Mouse (Mus musculus) G1E (cell line): ENCODE measurements around the gene Hist1h2bh.

ENCODE experiments used
- CTCF ChIP-seq: IDR thresholded peaks from 2 replicates; pipeline ENCODE4 v1.5.1; 2012; ENCODE audit warnings: low read depth, low read length, inconsistent platforms, mixed read lengths
- GATA1 ChIP-seq: IDR thresholded peaks from 2 replicates; pipeline ENCODE4 v1.6.1; 2012; ENCODE audit warnings: borderline replicate concordance, low read length, inconsistent platforms, mixed read lengths
- GATA2 ChIP-seq: IDR thresholded peaks from 2 replicates; pipeline ENCODE4 v1.6.1; 2012; ENCODE audit warnings: low read depth, low read length, inconsistent platforms, borderline replicate concordance
- POLR2AphosphoS5 ChIP-seq: IDR thresholded peaks from 2 replicates; pipeline ENCODE4 v1.6.1; 2012; ENCODE audit warnings: low read depth, low read length, inconsistent platforms; ENCODE audit not compliant: insufficient replicate concordance
- TAL1 ChIP-seq: conservative IDR thresholded peaks from 2 replicates; pipeline ENCODE4 v1.6.1; 2012; ENCODE audit warnings: low read depth, low read length, inconsistent platforms, mixed read lengths

DNA sequence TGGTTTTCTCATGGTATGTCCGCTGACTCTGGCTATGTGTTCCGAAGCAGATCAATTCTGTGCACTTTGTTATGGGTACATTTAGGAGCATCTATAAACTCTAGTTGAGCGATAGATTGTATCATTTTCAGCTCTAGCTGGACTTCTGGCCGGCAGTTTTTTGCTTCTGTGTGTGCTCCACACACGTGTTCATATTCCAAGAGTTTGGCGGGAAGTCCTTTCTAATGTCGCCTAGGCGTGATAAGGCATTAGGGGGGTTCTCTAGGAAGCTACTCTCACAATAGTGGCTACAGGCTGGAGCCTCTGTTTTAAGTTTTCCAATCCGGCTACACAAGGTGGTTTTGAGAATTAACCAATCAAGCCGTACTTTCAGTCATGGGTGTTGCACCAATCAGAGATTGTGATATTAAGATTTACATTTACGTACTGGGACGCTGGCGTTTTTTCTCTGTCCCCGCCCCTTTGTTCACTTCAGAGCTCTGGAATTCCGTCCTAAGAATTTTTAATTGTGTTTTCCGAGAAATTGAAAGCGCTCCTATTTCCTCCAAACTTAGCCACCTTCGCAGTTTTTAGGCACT, 12.7 kb upstream of the Hist1h2bh start:
- no peak for TF ChIP-seq CTCF
- TF ChIP-seq TAL1 = no peak
- no peak for TF ChIP-seq GATA1
- TF ChIP-seq GATA2 = no peak
- TF ChIP-seq POLR2AphosphoS5 = peak; percentile 96; the same call in 1 of the 2 replicates
